Mouse (Mus musculus) heart, adult 2 months (tissue): ENCODE measurements around the gene Gm28778. TPM values are rescaled to one million over a fixed set of nuclear protein-coding genes. Genes with fewer than 3 reads are reported as not detected.
"Not testable (repeated sequence)": the region's sequence is repeated elsewhere in the genome, so short reads cannot be mapped to it uniquely, and the experiment has no call there.

ENCODE experiments used
- DNase-seq, 2 experiments: peaks; one replicate each; pipeline ENCODE4 v3.0.0; 2021
- H3K27ac ChIP-seq: fragments of 200-600 bp; 2 replicates; pipeline ENCODE4 v1.8.1; 2022
- H3K27me3 ChIP-seq: fragments of 200-500 bp; 2 replicates; pipeline ENCODE4 v1.6.1; 2012; ENCODE audit warnings: mild to moderate bottlenecking, low read length, inconsistent platforms, mixed read lengths; ENCODE audit not compliant: control insufficient read depth, insufficient read depth
- H3K36me3 ChIP-seq: fragments of 200-500 bp; 2 replicates; pipeline ENCODE4 v1.6.1; 2012; ENCODE audit warnings: low read length, inconsistent platforms; ENCODE audit not compliant: control insufficient read depth, insufficient read depth
- H3K4me1 ChIP-seq: fragments of 200-500 bp; 2 replicates; pipeline ENCODE4 v1.6.1; 2011; ENCODE audit warnings: low read length; ENCODE audit not compliant: control insufficient read depth, insufficient read depth
- H3K4me3 ChIP-seq: fragments of 200-600 bp; 2 replicates; pipeline ENCODE4 v1.8.1; 2022
- H3K79me2 ChIP-seq: fragments of 200-500 bp; replicated peaks from 2 replicates; pipeline ENCODE4 v1.6.1; 2012; ENCODE audit warnings: mild to moderate bottlenecking, inconsistent platforms, low read length, moderate library complexity, mixed read lengths; ENCODE audit not compliant: control insufficient read depth, insufficient read depth
- H3K9ac ChIP-seq: fragments of 200-500 bp; 2 replicates; pipeline ENCODE4 v1.6.1; 2012; ENCODE audit warnings: low read depth, mild to moderate bottlenecking, control low read depth, inconsistent platforms, low read length, mixed read lengths
- CTCF ChIP-seq: fragments of 200-600 bp; IDR thresholded peaks from 2 replicates; pipeline ENCODE4 v1.8.1; 2022; ENCODE audit warnings: antibody characterized with exemption, mild to moderate bottlenecking, moderate library complexity
- EP300 ChIP-seq: fragments of 200-500 bp; IDR thresholded peaks from 2 replicates; pipeline ENCODE4 v1.6.1; 2011; ENCODE audit warnings: low read depth, low read length, control low read depth; ENCODE audit not compliant: insufficient read depth
- POLR2A ChIP-seq: fragments of 200-500 bp; IDR thresholded peaks from 2 replicates; pipeline ENCODE4 v1.6.1; 2011; ENCODE audit warnings: mild to moderate bottlenecking, low read depth, low read length, control low read depth; ENCODE audit not compliant: insufficient read depth
- WGBS: fragments of 180-500 bp; shearing (Covaris S2); methylation state at CpG from one replicate; pipeline ENCODE4 v1.1.7; 2018; 5-methylcytosine and 5-hydroxymethylcytosine counted together
- intact Hi-C: fragments of 180-260 bp; cut with DNase I; formaldehyde crosslinking; loops from one replicate; pipeline ENCODE4 v1.15.1; 2025
- polyA plus RNA-seq: library from polyadenylated mRNA; depleted of rRNA; stranded (reverse); fragments of >200 nt; gene quantifications from 2 replicates; pipeline ENCODE4 v1.2.3, GENCODE M21; 2012; rRNA removed
- total RNA-seq, 2 experiments: library from RNA; stranded (reverse); gene quantifications; 2 replicates each; pipeline ENCODE4 v1.2.3; 2021

Gene Gm28778
- total and polyA plus RNA-seq, 3 experiments: 7.9 TPM; not detected in 2

DNA sequence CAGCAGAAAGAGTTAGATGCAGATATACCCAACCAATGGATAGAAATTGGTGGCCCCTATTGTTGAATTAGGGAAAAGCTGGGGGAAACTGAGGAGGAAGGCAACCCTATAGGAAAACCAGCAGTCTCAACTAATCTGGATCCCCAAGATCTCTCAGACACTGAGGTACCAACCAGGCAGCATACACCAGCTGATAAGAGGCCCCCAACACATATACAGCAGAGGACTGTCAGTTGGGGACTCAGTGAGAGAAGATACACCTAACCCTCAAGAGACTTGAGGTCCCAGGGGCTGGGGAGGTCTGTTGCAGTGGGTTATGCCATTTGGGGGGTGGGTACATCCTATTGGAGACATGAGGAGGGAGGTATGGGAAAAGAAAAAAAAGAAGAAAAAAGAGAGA, 38.6 kb downstream of the Gm28778 start:
- H3K4me1 ChIP-seq: no peaks in the 10 kb centered on the region
- intact Hi-C loops: no loop called here
- no peak for TF ChIP-seq EP300
- TF ChIP-seq POLR2A: no peak
- TF ChIP-seq CTCF: no peak
- H3K4me3 ChIP-seq: no peak overlapping the region
- H3K27me3 ChIP-seq: no peaks in the 10 kb centered on the region
- no peaks in the 10 kb centered on the region for H3K79me2 ChIP-seq
- no peak overlapping the region for H3K9ac ChIP-seq
- H3K36me3 ChIP-seq: no peaks in the 10 kb centered on the region
- DNase-seq: no peak
- no peak overlapping the region for H3K27ac ChIP-seq

DNA sequence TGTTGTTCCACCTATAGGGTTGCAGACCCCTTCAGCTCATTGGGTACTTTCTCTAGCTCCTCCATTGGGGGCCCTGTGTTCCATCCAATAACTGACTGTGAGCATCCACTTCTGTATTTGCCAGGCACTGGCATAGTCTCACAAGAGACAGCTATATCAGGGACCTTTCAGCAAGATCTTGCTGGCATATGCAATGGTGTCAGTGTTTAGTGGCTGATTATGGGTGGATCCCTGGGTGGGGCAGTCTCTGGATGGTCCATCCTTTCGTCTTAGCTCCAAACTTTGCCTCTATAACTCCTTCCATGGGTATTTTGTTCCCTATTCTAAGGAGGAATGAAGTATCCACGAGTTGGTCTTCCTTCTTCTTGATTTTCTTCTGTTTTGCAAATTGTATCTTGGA, 40.5 kb downstream of the Gm28778 start:
- H3K27ac ChIP-seq, H3K79me2 ChIP-seq, H3K4me1 ChIP-seq, H3K9ac ChIP-seq, DNase-seq, H3K36me3 ChIP-seq, H3K4me3 ChIP-seq, H3K27me3 ChIP-seq, intact Hi-C loops: not testable (repeated sequence)
- WGBS: 69% methylated on average over 2 of the region's 2 CpGs

DNA sequence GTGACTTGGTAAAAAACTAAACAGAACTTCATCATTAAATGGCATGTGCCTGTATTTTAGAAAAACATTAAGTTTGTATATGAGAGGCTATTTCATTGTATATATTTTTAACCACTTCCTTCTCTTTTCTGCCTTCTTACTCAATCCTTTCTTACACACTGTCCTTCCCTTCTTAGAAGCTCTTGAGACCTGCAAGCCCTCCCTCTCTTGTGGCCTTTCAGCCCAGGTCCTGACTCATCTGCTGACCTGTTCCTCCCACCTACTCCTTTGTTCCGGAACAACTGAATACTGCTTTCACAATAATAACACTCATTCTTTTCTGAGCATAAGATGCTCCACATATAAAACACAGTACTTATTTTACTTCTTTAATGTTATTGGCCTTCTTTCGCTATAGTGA, 44.2 kb downstream of the Gm28778 start:
- H3K9ac ChIP-seq: no peak overlapping the region
- no peak overlapping the region for H3K4me3 ChIP-seq
- H3K4me1 ChIP-seq: no peaks in the 10 kb centered on the region
- DNase-seq: no peak
- no peak overlapping the region for H3K27ac ChIP-seq
- no peaks in the 10 kb centered on the region for H3K79me2 ChIP-seq
- WGBS: 99% methylated on average over 2 of the region's 2 CpGs
- intact Hi-C loops: no loop called here
- H3K36me3 ChIP-seq: peaks cover under 1% of the 10 kb centered on the region; the same call in 1 of the 2 replicates
- no peak for TF ChIP-seq POLR2A
- no peak for TF ChIP-seq EP300
- no peak for TF ChIP-seq CTCF
- no peaks in the 10 kb centered on the region for H3K27me3 ChIP-seq

DNA sequence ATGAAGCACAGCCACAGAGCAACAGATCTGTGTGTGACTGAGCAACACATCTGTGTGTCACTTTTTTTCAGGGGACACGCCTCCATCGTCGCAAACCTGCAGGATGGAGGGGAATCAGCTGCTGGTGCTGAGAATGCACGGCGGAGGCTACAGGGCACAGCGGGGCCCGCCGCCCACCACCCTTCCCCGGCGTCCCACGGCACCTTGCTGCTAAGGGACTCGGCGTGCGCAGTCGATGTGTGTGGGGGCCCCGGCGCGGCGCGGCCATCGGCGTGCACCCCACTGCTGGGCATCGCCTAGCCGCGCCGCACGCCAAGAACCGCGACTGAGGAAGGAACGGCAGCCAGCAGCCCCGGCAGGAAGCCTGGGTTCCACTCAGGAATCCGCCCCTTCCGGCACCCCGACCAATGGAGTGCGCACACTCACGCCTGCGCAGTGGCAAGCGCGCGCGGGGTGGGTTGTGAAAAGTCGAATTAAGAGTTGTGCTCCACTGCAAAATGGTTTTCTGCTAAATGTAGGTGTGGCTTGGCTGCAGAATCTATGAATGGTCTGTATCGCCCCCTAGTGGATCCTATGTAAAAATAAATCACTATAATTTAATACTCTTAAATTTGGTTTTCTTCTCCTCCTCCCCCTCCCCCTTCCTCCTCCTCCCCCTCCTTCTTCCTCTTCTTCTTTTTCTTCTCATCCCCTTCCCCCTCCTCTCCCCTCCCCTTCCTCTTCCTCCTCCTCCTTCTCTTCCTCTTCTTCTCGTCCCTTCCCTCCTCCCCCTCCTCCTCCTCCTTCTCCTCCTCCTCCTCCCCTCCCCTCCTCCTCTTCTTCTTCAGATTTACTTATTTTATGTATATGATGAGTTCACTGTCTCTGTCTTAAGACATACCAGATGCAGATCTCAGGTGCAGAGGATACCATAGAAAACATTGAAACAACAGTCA, 55.7 kb downstream of the Gm28778 start, which contains the start of the genes Asdurf, Gm28551 and Asnsd1:
Gene Asdurf, minus strand, starts transcription at position 293 of the 935 bp plus-strand sequence.
Gene Gm28551, minus strand, starts transcription at position 341 of the 935 bp plus-strand sequence.
Gene Asnsd1, minus strand, starts transcription at position 426 of the 935 bp plus-strand sequence.
- H3K27ac ChIP-seq: peak within 1 kb of the TSS; percentile 85
- intact Hi-C loops: loop anchor here (2.0 to 10.0 kb wide), 4 partner anchors 40 to 708 kb away; partner anchors contain the start of genes Gm28778, Ormdl1, Osgepl1 and Pms1
- H3K79me2 ChIP-seq: no peaks in the 10 kb centered on the region
- TF ChIP-seq CTCF (peak; percentile 79), EP300 (0 out of 2 replicates have a peak, but pooled peaks have one; percentile 30), POLR2A (peak; percentile 78)
- H3K4me3 ChIP-seq: peak within 1 kb of the TSS; percentile 94
- 1% methylated on average over 36 of the region's 44 CpGs for WGBS
- DNase-seq: peak; percentile 98 to 99
- peaks cover 3% of the 10 kb centered on the region for H3K4me1 ChIP-seq
- peak within 1 kb of the TSS; percentile 94 for H3K9ac ChIP-seq
- H3K27me3 ChIP-seq: no peaks in the 10 kb centered on the region
- peaks cover 3% of the 10 kb centered on the region for H3K36me3 ChIP-seq

DNA sequence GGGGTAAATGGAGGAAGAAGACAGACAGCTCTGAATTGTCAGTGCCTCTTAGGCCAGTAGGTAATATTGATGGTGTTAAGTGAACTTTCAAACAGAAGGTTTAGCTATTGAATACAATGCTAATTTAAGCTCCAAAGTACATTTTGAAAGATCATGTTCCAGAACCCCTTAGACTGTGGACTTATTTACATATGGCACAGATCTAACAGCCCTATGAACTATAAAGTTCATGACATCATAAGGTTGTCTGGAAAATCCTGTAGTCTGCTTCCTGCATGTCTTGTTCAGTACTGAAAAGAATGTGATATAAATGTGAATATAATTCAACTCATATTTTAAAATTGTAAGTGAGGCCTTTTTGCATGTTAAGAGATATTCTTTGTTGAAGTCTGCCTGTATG, 62.1 kb downstream of the Gm28778 start:
- intact Hi-C loops: loop anchor here (10.0 kb wide), 1 partner anchor 714 kb away; no protein-coding TSS in a partner anchor

More for the DNA sequence above, 62.1 kb downstream of the Gm28778 start:
- Histone ChIP-seq H3K27ac (no peak overlapping the region), H3K9ac (no peak overlapping the region), H3K4me1 (no peaks in the 10 kb centered on the region), H3K36me3 (no peaks in the 10 kb centered on the region), H3K4me3 (no peak overlapping the region), H3K27me3 (no peaks in the 10 kb centered on the region), H3K79me2 (no peaks in the 10 kb centered on the region)
- TF ChIP-seq POLR2A: no peak
- no peak for TF ChIP-seq CTCF
- TF ChIP-seq EP300: no peak
- DNase-seq: no peak

Other genes starting within 250 kb of the Gm28778 start
- gene Mstn, start 235.5 kb upstream of the Gm28778 start, total RNA-seq: under 1 TPM; 0.37 to 0.43 TPM
- gene Mstn, start 235.5 kb upstream of the Gm28778 start, polyA plus RNA-seq: 0.21 and 1.4 TPM in 2 replicates
- not detected for gene 1700019A02Rik, start 109.5 kb upstream of the Gm28778 start, total RNA-seq
- not detected in 2 replicates for gene 1700019A02Rik, start 109.5 kb upstream of the Gm28778 start, polyA plus RNA-seq
- 10 to 100 TPM; 10.9 to 13.8 TPM for gene Pms1, start 93 bp upstream of the Gm28778 start, total RNA-seq
- 1.2 and 2.0 TPM in 2 replicates for gene Pms1, start 93 bp upstream of the Gm28778 start, polyA plus RNA-seq
- gene Ormdl1, start within 50 bp of the Gm28778 start, total RNA-seq: 10 to 100 TPM; 13.2 to 14.3 TPM
- gene Ormdl1, start within 50 bp of the Gm28778 start, polyA plus RNA-seq: 6.3 and 14.3 TPM in 2 replicates
- gene Osgepl1, start 16.5 kb downstream of the Gm28778 start, total RNA-seq: 10 to 100 TPM; 51.5 to 55.9 TPM
- 27.7 and 61.2 TPM in 2 replicates for gene Osgepl1, start 16.5 kb downstream of the Gm28778 start, polyA plus RNA-seq
- 1 to 10 TPM in 1 of 2 experiments, not detected in 1; 1.4 TPM for gene Asdurf, start 55.5 kb downstream of the Gm28778 start, total RNA-seq
- gene Asdurf, start 55.5 kb downstream of the Gm28778 start, polyA plus RNA-seq: not detected in 2 replicates
- under 1 TPM in 1 of 2 experiments, not detected in 1; 0.14 TPM for gene Gm28551, start 55.6 kb downstream of the Gm28778 start, total RNA-seq
- 0.06 TPM in 1 of 2 replicates, not detected in the other for gene Gm28551, start 55.6 kb downstream of the Gm28778 start, polyA plus RNA-seq
- gene Asnsd1, start 55.6 kb downstream of the Gm28778 start, total RNA-seq: 10 to 100 TPM; 56.4 to 64.7 TPM
- 14.3 and 32.1 TPM in 2 replicates for gene Asnsd1, start 55.6 kb downstream of the Gm28778 start, polyA plus RNA-seq